Mouse (Mus musculus) liver, postnatal 0 days (tissue): ENCODE measurements around the gene Gkn2.
A peak's percentile ranks its signal among the peaks of the same experiment; 100 is the strongest.

Experiments used
- CTCF ChIP-seq: sonication (generic); IDR thresholded peaks from 2 replicates; pipeline ENCODE4 v1.5.1; 2016; ENCODE audit warnings: antibody characterized with exemption, low read depth
- EP300 ChIP-seq: IDR thresholded peaks from 2 replicates; pipeline ENCODE4 v1.6.1; 2016; ENCODE audit warnings: antibody characterized with exemption, low read depth, mild to moderate bottlenecking

- TF ChIP-seq CTCF (peak; percentile 85), EP300 (no peak)
Observed at GRCm38 (mm10) chr6:87323381-87323780, 49.8 kb upstream of the Gkn2 start.
